Mouse (Mus musculus) kidney, postnatal 0 days (tissue): ENCODE measurements at regions not wholly inside any gene's neighbourhood (a gene's known extent, or its start where the extent isn't known, plus 50 kb on each side); places are given as distances from the start of the nearest gene placed in this dataset.
A peak's percentile ranks its signal among the peaks of the same experiment; 100 is the strongest.

ENCODE experiments used
- ATAC-seq: fragments of 200-750 bp; cut with Nextera tagmentation; replicated peaks from 2 replicates; pipeline ENCODE4 v1.8.0; 2017; ENCODE audit warnings: low read depth, moderate number of reproducible peaks, moderate TSS enrichment, moderate library complexity; ENCODE audit not compliant: low FRiP score
- DNase-seq: peaks from one replicate; pipeline ENCODE4 v3.0.0-alpha.2; 2016; ENCODE audit warnings: low spot score
- H3K27ac ChIP-seq: fragments of 300-500 bp; sonication (generic); 2 replicates; pipeline ENCODE4 v1.5.1; 2014; ENCODE audit warnings: mild to moderate bottlenecking
- H3K27me3 ChIP-seq: fragments of 300-500 bp; sonication (generic); 2 replicates; pipeline ENCODE4 v1.6.1; 2014; ENCODE audit warnings: low read length, mixed read lengths; ENCODE audit not compliant: insufficient read depth
- H3K36me3 ChIP-seq: fragments of 300-500 bp; sonication (generic); 2 replicates; pipeline ENCODE4 v1.6.1; 2014; ENCODE audit warnings: low read length, mixed read lengths; ENCODE audit not compliant: insufficient read depth
- H3K4me1 ChIP-seq: fragments of 300-500 bp; sonication (generic); replicated peaks from 2 replicates; pipeline ENCODE4 v1.6.1; 2014; ENCODE audit warnings: antibody characterized with exemption, low read length, mixed read lengths; ENCODE audit not compliant: insufficient read depth
- H3K4me2 ChIP-seq: fragments of 300-500 bp; sonication (generic); 2 replicates; pipeline ENCODE4 v1.6.1; 2014; ENCODE audit warnings: mild to moderate bottlenecking, low read length, moderate library complexity, mixed read lengths
- H3K4me3 ChIP-seq: fragments of 300-500 bp; sonication (generic); replicated peaks from 2 replicates; pipeline ENCODE4 v1.5.1; 2014; ENCODE audit warnings: low read depth, low read length
- H3K9ac ChIP-seq: fragments of 300-500 bp; sonication (generic); 2 replicates; pipeline ENCODE4 v1.6.1; 2014; ENCODE audit warnings: low read depth, low read length
- H3K9me3 ChIP-seq: fragments of 300-500 bp; sonication (generic); replicated peaks from 2 replicates; pipeline ENCODE4 v1.6.1; 2016; ENCODE audit warnings: low read length, inconsistent platforms, mixed read lengths
- CTCF ChIP-seq: IDR thresholded peaks from 2 replicates; pipeline ENCODE4 v1.5.1; 2016; ENCODE audit warnings: antibody characterized with exemption, low read depth, mild to moderate bottlenecking, moderate library complexity
- WGBS: fragments of 180-500 bp; shearing (Covaris S2); extraction: QIAGEN DNeasy Blood & Tissue Kit; methylation state at CpG from one replicate; pipeline ENCODE4 v1.1.7; 2014; 5-methylcytosine and 5-hydroxymethylcytosine counted together

DNA sequence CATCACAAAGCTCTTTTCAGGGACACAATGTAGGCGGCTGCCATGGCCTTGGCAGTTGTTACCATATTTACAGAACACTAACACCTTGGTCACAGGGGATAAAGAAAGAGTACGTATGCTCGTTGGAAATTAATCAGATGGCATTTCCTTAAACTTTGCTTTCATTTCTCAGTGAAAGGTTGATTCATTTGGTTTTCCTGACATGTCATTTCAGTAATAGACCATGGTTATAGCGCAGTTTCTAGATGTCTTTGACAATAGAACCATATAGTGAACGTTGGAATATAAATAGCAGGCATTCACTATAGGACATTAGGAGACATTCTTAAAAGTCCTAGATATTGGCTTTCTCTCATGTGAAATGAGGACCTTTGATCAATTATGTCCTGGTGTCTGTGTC is 532.2 kb upstream of the A1bg start:
- H3K9ac ChIP-seq: no peak overlapping the region
- H3K4me3 ChIP-seq: no peak overlapping the region
- TF ChIP-seq CTCF: no peak
- no peaks in the 10 kb centered on the region for H3K36me3 ChIP-seq
- H3K27ac ChIP-seq: no peak overlapping the region
- H3K9me3 ChIP-seq: no peaks in the 10 kb centered on the region
- WGBS: 82% methylated on average over 5 of the region's 5 CpGs
- DNase-seq: no peak
- H3K4me1 ChIP-seq: no peaks in the 10 kb centered on the region
- no peaks in the 10 kb centered on the region for H3K27me3 ChIP-seq
- no peak overlapping the region for H3K4me2 ChIP-seq
- ATAC-seq: no peak

DNA sequence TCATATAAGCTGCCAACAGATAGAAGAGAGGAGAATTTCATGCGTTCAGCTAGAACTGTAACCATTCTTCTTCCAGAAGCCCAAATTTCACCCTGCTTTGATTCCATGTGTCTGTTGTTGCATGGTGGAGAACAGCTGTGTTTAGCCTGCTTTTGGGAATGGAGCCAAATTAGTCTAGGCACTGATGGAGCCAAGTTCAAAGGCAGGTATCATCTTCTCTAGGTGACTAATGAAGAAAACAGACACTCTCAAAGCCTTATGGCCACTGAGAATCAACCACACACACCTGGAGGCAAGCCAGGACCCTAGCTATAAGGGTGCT is 531.5 kb upstream of the A1bg start:
- no peaks in the 10 kb centered on the region for H3K4me1 ChIP-seq
- H3K9ac ChIP-seq: no peak overlapping the region
- DNase-seq (no peak), ATAC-seq (no peak)
- no peak for TF ChIP-seq CTCF
- no peak overlapping the region for H3K4me3 ChIP-seq
- H3K27me3 ChIP-seq: no peaks in the 10 kb centered on the region
- H3K27ac ChIP-seq: no peak overlapping the region
- 50% methylated on average over 1 of the region's 1 CpGs for whole genome bisulfite sequencing
- H3K36me3 ChIP-seq: no peaks in the 10 kb centered on the region
- no peak overlapping the region for H3K4me2 ChIP-seq
- no peaks in the 10 kb centered on the region for H3K9me3 ChIP-seq

DNA sequence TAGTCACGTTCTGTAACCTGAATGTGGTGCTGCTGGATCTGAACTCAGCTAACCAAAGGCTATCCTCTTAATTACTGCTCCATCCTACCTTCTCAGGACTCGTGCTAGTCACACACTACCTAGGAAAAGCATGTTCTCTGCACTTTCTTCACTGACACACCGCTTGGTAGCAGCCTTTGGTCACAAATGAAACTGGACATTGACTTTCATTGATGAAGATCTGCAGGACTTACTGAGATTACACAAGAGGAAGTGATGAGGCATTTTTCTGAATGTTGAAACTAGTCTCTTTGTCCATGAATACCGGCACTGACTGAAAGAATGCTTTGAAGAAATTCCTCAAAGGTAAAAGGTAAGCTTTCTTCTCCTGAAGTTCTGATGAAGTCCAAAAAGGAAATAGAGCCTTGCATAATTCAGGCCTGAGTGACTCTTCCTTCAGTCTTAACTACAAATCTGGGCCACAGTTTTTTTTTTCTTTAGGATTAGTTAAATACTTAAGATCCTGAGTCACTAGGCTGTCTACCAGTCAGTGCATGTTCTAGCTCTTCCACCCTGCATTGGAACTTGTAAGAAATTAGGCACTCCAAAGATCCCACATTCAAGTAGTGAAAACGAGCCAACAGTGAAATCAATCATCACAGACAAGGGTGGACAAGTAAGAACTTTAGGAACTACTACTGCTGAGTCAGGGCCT is 531.0 kb upstream of the A1bg start:
- Histone ChIP-seq H3K4me2 (no peak overlapping the region), H3K9me3 (no peaks in the 10 kb centered on the region), H3K4me3 (no peak overlapping the region), H3K4me1 (no peaks in the 10 kb centered on the region), H3K9ac (no peak overlapping the region), H3K27me3 (no peaks in the 10 kb centered on the region), H3K36me3 (no peaks in the 10 kb centered on the region), H3K27ac (no peak overlapping the region)
- 75% methylated on average over 5 of the region's 5 CpGs for WGBS
- TF ChIP-seq CTCF: no peak
- DNase-seq: no peak
- no peak for ATAC-seq

- H3K4me2 ChIP-seq: no peak overlapping the region
- 15% methylated on average over 3 of the region's 3 CpGs for WGBS
- ATAC-seq (0 out of 2 replicates have a peak, but pooled peaks have one; percentile 29), DNase-seq (no peak)
- no peaks in the 10 kb centered on the region for H3K36me3 ChIP-seq
- no peaks in the 10 kb centered on the region for H3K9me3 ChIP-seq
- TF ChIP-seq CTCF: no peak
- H3K9ac ChIP-seq: no peak overlapping the region
- H3K4me1 ChIP-seq: no peaks in the 10 kb centered on the region
- no peak overlapping the region for H3K4me3 ChIP-seq
- no peak overlapping the region for H3K27ac ChIP-seq
- no peaks in the 10 kb centered on the region for H3K27me3 ChIP-seq
Observed at GRCm38 (mm10) chr15:61450217-61450616, 527.4 kb upstream of the A1bg start.

DNA sequence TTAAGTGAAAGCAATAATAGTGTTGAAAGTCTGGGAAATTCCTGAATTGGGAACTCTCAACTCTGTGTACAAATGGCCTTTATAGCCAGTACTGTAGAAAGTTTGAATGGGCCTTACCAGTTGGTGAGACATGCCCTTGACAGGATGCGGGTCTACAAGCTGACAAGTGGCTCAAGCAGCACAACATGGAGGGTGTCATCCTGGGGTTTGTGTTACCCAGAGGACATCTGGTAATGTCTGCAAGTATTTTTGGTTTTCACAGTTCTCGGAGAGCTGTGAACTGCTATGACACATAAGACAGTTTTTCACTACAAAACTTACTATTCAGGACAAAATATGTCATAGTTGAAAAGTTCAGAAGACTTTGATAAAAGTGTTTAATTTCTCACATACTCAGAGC is 525.7 kb upstream of the A1bg start:
- Histone ChIP-seq H3K4me1 (no peaks in the 10 kb centered on the region), H3K27ac (no peak overlapping the region), H3K4me3 (no peak overlapping the region), H3K9ac (no peak overlapping the region), H3K4me2 (no peak overlapping the region), H3K27me3 (no peaks in the 10 kb centered on the region), H3K9me3 (no peaks in the 10 kb centered on the region), H3K36me3 (no peaks in the 10 kb centered on the region)
- no peak for DNase-seq
- ATAC-seq: no peak
- 92% methylated on average over 2 of the region's 2 CpGs for WGBS
- no peak for TF ChIP-seq CTCF

DNA sequence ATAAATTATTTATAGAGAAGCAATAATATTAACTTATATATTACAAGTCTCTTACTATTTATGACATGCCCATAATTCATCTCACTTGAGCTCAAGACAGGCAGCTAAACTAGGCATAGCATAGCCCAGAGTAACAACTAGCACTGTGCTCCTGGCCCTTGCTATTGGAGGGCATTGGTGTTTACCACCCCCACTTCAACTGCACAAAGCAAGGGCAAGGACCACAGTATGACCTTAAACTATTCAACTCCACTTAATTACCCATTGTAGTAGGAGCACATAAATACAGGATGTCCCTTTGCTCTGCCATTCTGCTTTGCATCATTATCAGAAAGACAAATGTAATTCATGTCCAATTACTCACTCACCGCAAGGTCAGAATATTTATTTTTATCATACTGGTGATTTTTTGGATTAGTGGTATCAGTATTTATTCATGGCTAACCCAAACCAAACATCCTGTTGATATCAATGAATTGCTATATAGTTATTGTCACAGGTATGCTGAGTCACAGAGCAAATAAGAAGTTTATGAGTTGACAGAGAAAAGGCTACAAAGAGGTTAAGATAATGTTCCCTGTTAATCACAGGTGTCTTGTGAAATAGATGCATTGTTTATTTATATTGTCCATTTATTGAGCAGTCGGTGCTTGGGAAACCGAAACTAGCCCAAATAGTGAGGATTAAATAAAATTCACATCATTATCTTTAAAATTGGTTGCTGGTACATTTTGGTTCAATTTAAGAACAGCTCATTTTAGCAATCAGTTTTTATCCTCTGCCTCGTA is 523.4 kb upstream of the A1bg start:
- Histone ChIP-seq H3K4me3 (no peak overlapping the region), H3K27ac (no peak overlapping the region), H3K4me2 (no peak overlapping the region), H3K9ac (no peak overlapping the region), H3K4me1 (no peaks in the 10 kb centered on the region), H3K27me3 (no peaks in the 10 kb centered on the region), H3K9me3 (no peaks in the 10 kb centered on the region), H3K36me3 (no peaks in the 10 kb centered on the region)
- no peak for ATAC-seq
- DNase-seq: no peak
- no peak for TF ChIP-seq CTCF
- 79% methylated on average over 4 of the region's 4 CpGs for WGBS
